Mouse (Mus musculus) v-Abl transformed pro-B cells (cell line): ENCODE results near the gene Pou2f3.

Source experiments
- in situ Hi-C, 2 experiments: fragments of 400-800 bp; cut with MboI; formaldehyde crosslinking; loops; one replicate each; pipeline ENCODE4 v1.15.1; 2025; ENCODE audit not compliant: unreplicated experiment in 2 of 2

Pou2f3 gene

DNA sequence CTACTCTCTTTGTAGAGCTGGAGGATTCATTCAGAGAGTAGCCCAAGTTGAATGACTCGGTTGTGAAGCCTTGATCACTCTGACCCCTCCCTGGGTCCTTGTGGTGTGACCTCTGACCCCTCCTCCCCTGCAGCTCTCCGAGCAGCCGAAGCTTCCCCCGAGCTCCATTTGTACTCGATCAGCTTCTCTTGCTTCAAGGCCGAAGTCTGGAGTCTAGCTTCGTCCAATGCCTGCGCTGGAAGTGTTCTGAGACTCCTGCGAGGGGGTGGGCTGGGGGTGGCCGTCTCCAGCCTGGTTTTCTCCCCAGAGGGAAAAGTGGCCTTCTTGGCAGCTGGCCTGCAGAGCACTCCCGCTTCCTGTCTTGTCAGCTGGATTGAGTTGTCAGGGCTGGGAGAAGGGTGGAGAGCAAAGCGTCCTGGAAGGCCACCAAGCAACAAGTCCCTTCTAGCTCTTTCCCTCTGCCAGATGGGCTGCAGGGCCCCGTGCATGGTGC lies at the start of gene Pou2f3:
Gene Pou2f3 (minus strand): TSS at position 180 of the 493 bp plus-strand sequence.
- in situ Hi-C loops, result no loop called here

GRCm38 (mm10) chr9:43253271-43253681 lies 43.1 kb upstream of the Pou2f3 start:
- in situ Hi-C loops, result no loop called here

- in situ Hi-C loops, result no loop called here
Observed at GRCm38 (mm10) chr9:43252790-43253189, 42.6 kb upstream of the Pou2f3 start.

DNA sequence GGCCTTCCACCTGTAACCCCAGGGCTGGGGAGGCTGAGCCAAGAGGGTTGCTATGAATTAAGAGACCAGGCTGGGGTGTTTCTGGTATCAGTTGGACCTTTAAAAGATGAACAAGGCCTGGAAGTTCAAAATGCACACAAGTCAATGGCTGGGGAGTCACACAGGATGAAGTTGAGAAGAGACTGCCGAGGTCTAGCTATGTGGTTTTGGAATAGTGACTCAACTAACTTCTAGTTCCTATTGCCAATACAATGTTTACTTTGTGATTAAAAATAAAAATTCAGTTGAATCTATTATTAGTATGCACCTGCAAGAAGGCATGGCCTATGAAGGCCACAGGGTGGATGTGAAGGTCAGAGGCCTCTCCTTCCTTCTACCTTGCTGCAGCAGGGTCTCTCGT lies 41.6 kb upstream of the Pou2f3 start:
- in situ Hi-C loops, result no loop called here

DNA sequence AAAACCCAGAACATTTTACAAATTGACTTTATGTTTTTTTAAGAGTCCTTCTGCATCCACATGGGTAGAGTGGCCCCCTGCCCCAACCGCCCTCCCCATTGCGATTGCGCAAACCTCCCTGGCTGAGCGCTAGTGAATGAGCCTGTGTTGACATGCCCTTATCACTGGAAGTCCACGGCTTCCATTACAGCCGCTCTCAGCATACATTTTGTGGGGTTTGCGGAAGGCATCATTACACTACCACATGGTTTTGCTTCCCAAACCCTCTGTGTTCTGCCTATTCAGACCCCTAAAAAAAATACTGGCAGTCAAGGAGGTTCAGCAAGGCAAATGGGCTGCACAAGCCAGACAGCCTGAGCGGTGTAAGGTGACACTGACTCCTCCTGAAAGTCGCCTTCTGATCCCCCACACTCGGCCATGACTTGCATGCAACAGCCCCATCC lies 36.6 kb upstream of the Pou2f3 start:
- in situ Hi-C loops, result no loop called here

DNA sequence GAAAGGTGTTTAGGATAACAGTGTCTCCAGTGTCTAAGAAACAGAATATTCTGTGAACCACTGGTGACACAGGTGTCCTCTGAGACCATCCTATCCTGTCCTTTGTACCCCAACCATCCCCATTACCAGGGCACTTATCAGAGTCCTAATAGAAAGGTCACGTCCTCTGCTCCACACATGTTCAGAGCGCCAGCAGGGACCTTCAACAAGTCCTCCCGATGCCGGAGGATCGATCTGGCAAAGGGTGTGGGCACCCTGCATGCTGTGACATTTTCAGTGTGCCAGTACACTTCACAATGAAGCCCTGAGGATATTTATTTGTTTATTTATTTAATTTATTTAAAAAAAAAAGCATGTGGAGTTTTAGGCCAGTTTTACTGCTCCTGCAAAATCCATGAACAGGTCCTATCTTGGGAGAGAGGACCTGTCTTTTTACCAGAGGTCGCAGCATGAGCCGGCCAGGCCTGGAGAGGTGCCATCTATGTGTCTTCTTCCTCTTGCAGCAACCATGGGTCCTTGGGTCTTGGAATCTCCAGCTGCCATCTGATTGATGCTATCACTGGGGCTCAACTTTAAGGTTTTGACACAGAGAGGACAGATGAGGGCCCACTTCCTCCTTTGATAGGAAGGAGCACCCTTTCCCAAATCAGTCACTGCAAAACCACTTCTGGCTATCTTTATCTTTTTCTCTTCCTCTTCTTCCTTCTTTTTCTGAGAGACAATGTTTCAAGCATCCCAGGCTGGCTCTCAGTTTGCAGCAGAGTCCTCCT lies 35.8 kb upstream of the Pou2f3 start:
- in situ Hi-C loops, result no loop called here

GRCm38 (mm10) chr9:43242432-43242831 lies 32.3 kb upstream of the Pou2f3 start:
- in situ Hi-C loops, result no loop called here

- in situ Hi-C loops, result no loop called here
Observed at GRCm38 (mm10) chr9:43241970-43242369, 31.8 kb upstream of the Pou2f3 start.

DNA sequence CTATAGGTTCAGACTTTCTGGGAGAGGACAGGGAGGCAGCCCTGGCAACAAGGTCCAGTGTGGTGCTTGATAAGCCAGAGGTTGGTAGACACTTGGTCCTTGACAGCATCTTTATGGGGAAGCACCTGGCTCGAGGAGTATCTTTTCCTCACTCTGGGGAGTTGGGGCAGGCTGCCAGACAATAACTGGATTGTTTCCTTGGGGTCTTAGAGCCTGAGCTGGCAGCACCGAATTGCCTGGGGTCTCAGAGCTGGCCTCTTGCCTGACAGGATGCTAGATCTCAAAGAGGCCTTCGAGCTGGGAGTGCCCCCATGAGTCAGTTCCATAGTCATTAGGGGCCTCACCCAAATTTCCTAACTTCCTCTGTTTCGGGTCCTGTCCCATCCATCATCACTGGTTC lies 31.1 kb upstream of the Pou2f3 start:
- in situ Hi-C loops, result no loop called here

GRCm38 (mm10) chr9:43240594-43240900 lies 30.4 kb upstream of the Pou2f3 start:
- in situ Hi-C loops, result no loop called here

DNA sequence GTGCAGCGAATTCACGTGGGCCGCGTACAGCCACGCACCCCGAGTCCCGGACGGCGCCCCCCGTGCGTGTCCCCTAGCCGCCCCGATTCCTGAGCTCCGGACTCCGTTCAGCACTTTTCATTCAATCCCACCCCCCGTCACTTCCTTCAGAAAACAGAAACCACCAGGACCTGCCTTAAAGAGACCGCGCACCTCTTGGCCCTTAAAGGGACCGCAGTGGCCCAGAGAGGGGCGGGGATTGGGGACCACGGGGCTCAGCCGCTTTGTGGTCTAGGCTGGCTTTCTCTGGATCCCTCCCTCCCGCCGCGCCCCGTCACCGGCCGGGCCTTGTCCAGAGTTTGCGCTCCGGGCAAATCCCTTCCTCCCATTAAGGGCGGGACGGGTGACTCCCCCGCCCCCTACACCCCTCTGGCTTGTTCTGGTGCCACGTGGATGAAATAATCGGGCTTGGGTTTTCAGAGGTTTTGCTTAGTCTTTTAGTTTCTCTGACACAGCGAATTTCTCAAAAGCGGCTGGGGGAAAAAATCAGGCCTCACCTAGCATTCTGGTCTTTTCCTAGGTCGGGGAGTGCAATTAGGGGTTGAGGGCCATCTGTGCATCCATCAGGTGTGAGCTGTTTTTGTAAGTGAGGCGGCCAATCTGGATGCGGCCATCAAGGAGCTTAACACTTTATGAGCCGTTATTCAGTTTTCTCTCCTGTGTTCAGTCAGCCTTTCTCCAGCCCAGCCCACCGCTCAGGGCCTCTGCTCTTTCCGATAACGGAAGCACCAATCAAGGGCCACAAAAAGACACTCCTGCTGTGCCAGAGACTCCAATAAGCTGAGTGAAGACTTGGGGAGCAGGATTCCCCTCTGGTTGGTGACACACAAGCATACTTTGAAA lies 29.8 kb upstream of the Pou2f3 start, which contains the start of gene Oaf:
Gene Oaf (minus strand): TSS at position 200 of the 882 bp plus-strand sequence.
- in situ Hi-C loops, result no loop called here

DNA sequence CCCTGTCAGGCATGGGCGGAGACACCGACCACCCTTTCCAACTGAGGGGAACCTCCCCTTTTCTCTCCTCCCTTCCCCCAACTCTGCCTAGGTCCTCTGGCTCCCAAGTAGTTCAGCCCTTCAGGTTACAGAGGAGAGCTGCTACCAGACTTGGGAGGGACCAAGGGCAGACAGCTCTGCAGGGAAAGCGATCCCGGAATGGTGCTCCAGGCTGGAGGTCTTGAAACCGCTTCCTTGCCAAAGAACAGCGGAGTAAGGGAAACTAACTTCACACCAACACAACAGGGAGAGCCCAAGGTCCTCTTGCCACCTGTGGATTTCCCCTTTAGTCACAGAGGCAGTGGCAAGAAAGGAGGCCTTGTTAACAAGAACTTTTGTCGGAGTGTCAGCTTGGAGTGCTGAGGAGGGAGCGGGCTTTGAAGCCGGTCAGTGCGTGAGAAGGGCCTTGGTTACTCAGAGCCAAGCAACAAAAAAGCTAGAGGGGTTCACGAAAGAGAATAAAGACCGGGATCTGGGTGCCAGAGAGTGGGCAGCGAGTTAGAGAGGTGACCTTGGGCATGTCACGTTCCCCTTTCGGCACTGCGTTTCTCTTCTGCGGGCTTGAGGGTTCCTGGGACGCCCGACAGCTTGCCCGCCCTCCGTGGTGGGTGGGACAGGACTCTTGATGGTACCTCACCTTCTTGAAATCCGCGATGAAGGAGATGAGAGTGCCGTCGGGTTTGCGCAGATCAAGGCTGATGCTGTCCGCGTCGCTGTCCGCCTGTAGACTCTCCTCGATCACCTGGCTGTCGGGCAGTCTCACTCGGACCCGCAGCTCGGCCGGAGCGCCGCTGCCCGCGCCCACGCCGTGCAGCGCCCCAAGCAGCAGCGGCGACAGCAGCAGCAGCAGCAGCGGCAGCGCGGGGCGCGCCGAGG lies 28.7 kb upstream of the Pou2f3 start:
- in situ Hi-C loops, result no loop called here

DNA sequence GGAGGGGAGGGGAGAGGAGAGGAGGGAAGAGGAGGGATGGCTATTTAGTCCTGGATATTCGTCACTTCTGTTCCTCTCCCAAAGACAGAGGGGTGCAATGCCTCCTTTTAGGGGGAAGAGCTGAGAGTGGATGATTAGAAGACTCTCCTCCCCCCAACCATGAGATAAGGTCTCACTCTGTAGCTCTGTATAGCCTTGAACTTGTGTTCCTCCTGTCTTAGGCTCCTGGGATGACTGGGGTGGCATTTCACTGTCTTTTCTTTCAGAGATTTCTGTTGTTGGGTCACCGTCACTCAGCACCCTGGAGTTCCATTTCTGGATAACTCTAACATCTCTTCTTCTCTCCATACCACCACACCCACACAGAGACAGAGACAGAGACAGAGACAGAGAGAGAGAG lies 28.0 kb upstream of the Pou2f3 start:
- in situ Hi-C loops, result no loop called here

- in situ Hi-C loops, result no loop called here
Observed at GRCm38 (mm10) chr9:43237111-43237775, 27.1 kb upstream of the Pou2f3 start.

DNA sequence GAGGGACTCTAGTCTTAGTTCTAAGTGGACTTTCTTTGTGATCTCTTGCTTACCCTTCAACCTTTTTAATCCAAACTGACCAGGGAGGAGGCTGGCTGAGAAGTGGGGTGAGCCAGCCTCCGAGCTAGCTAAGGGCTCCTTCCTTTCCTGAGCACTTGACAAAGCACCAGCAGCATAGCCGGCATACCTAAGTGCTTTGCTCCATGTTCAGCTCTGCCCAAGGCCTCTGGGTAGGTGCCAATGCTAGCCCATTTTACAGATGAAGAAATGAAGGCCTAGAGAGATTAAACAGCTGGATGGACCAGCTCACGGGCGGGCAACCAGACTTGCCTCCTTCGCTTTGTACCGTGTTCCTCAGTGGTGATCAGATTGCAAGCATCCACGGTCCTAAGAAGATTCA lies 26.4 kb upstream of the Pou2f3 start:
- in situ Hi-C loops, result no loop called here

- in situ Hi-C loops, result no loop called here
Observed at GRCm38 (mm10) chr9:43236106-43236505, 25.9 kb upstream of the Pou2f3 start.

- in situ Hi-C loops, result no loop called here
Observed at GRCm38 (mm10) chr9:43235336-43235735, 25.2 kb upstream of the Pou2f3 start.

- in situ Hi-C loops, result no loop called here
Observed at GRCm38 (mm10) chr9:43234496-43234895, 24.3 kb upstream of the Pou2f3 start.

DNA sequence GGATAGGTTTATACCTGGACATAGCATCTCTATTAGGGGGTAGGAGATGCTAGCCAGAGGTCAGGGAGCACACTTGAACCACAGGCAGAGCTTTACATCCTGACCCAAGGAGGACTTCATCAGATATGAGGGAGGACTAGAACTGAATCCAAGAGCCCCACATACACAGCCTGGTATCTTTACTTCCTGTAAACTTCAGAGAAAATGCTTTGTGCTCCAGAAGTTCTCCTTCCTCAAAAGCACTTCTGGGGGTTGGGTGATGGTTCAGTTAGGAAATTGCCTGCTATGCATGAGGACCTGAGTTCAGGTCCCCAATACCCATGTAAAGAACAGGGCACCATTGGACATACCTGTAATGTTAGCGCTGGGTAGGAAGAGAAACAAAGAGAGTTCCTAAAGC lies 23.3 kb upstream of the Pou2f3 start:
- in situ Hi-C loops, result no loop called here

- in situ Hi-C loops, result no loop called here
Observed at GRCm38 (mm10) chr9:43233044-43233443, 22.9 kb upstream of the Pou2f3 start.
